Mouse (Mus musculus) heart, postnatal 0 days (tissue): ENCODE results near the gene Vmn2r8. TPM values are rescaled to one million over a fixed set of nuclear protein-coding genes. Genes with fewer than 3 reads are reported as not detected.
"Not testable (repeated sequence)": the region's sequence is repeated elsewhere in the genome, so short reads cannot be mapped to it uniquely, and the experiment has no call there.

Experiments used
- ATAC-seq: fragments of 200-750 bp; cut with Nextera tagmentation; 2 replicates; pipeline ENCODE4 v1.8.0; 2017; ENCODE audit warnings: low read depth, moderate number of reproducible peaks, moderate library complexity; ENCODE audit not compliant: insufficient read depth
- DNase-seq: peaks from one replicate; pipeline ENCODE4 v3.0.0-alpha.2; 2016; ENCODE audit warnings: low spot score
- H3K27ac ChIP-seq: fragments of 300-500 bp; sonication (generic); 2 replicates; pipeline ENCODE4 v1.5.1; 2014; ENCODE audit warnings: low read depth, mild to moderate bottlenecking
- H3K27me3 ChIP-seq: fragments of 300-500 bp; sonication (generic); 2 replicates; pipeline ENCODE4 v1.6.1; 2014; ENCODE audit warnings: low read length, mixed read lengths; ENCODE audit not compliant: control insufficient read depth, insufficient read depth
- H3K36me3 ChIP-seq: fragments of 300-500 bp; sonication (generic); replicated peaks from 2 replicates; pipeline ENCODE4 v1.6.1; 2014; ENCODE audit warnings: low read length, mixed read lengths; ENCODE audit not compliant: control insufficient read depth, insufficient read depth
- H3K4me1 ChIP-seq: fragments of 300-500 bp; sonication (generic); 2 replicates; pipeline ENCODE4 v1.6.1; 2014; ENCODE audit warnings: antibody characterized with exemption; ENCODE audit not compliant: control insufficient read depth, insufficient read depth
- H3K4me2 ChIP-seq: fragments of 300-500 bp; sonication (generic); 2 replicates; pipeline ENCODE4 v1.6.1; 2014; ENCODE audit warnings: low read depth, mild to moderate bottlenecking, low read length, moderate library complexity
- H3K4me3 ChIP-seq: fragments of 300-500 bp; sonication (generic); 2 replicates; pipeline ENCODE4 v1.5.1; 2014; ENCODE audit warnings: low read depth, low read length
- H3K9ac ChIP-seq: fragments of 300-500 bp; sonication (generic); replicated peaks from 2 replicates; pipeline ENCODE4 v1.6.1; 2014; ENCODE audit warnings: low read depth, low read length, mixed read lengths
- H3K9me3 ChIP-seq: fragments of 300-500 bp; sonication (generic); replicated peaks from 2 replicates; pipeline ENCODE4 v1.6.1; 2016; ENCODE audit warnings: low read length; ENCODE audit not compliant: control insufficient read depth
- CTCF ChIP-seq: IDR thresholded peaks from 2 replicates; pipeline ENCODE4 v1.5.1; 2016; ENCODE audit warnings: antibody characterized with exemption, control low read depth, low read depth
- EP300 ChIP-seq: IDR thresholded peaks from 2 replicates; pipeline ENCODE4 v1.6.1; 2016; ENCODE audit warnings: antibody characterized with exemption, low read depth
- WGBS: fragments of 180-500 bp; shearing (Covaris S2); extraction: QIAGEN DNeasy Blood & Tissue Kit; methylation state at CpG from one replicate; pipeline ENCODE4 v1.1.7; 2014; 5-methylcytosine and 5-hydroxymethylcytosine counted together
- polyA plus RNA-seq: library from polyadenylated mRNA; unstranded; fragments of >200 nt; fragmentation: Nextera tagmentation; extraction: Ambion mirVana; gene quantifications from 2 replicates; pipeline ENCODE4 v1.2.1, GENCODE M21; 2015
- total RNA-seq: library from RNA; depleted of rRNA; stranded (reverse); fragments of >200 nt; gene quantifications from 2 replicates; pipeline ENCODE4 v1.2.3, GENCODE M21; 2014; ENCODE audit warnings: low replicate concordance; rRNA removed

The Vmn2r8 gene
- not detected in 2 replicates for total RNA-seq
- not detected in 2 replicates for polyA plus RNA-seq

DNA sequence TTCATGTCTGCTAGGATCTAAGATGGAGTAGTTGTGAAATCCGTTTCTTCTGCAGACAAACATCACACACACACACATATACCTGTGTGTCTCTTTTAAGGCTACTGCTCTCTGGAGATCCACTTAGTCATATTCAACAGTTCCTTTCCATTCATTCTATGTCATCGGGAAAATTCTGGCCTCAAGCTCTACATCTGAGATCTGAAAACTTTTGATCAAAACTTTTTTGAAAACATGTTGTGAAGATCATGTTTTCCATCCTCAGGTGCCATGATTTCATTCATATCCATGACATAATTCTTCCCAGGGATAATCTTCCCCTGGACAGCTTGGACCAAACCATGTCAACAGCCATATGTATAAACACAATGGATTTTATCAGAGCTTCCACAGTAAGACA, at the start of gene Vmn2r8:
TSS of gene Vmn2r8 (minus strand) at position 101 of the 400 bp plus-strand sequence.
- H3K4me3 ChIP-seq, H3K27ac ChIP-seq, H3K36me3 ChIP-seq, DNase-seq, H3K9me3 ChIP-seq, H3K4me1 ChIP-seq, ATAC-seq, H3K9ac ChIP-seq, H3K4me2 ChIP-seq, H3K27me3 ChIP-seq: not testable (repeated sequence)
- WGBS, result 54% methylated on average over 2 of the region's 2 CpGs

DNA sequence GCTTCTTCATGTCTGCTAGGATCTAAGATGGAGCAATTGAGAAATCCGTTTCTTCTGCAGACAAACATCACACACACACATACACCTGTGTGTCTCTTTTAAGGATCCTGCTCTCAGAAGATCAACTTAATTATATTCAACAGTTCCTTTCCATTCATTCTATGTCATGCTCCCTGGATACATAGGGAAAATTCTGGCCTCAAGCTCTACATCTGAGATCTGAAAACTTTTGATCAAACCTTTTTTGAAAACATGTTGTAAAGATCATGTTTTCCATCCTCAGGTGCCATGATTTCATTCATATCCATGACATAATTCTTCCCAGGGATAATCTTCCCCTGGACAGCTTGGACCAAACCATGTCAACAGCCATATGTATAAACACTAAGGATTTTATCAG, 43.9 kb upstream of the Vmn2r8 start, which contains the start of gene Vmn2r9:
TSS of gene Vmn2r9 (minus strand) at position 101 of the 400 bp plus-strand sequence.
- 41% methylated on average over 1 of the region's 1 CpGs for WGBS
- H3K9ac ChIP-seq, result not testable (repeated sequence)

DNA sequence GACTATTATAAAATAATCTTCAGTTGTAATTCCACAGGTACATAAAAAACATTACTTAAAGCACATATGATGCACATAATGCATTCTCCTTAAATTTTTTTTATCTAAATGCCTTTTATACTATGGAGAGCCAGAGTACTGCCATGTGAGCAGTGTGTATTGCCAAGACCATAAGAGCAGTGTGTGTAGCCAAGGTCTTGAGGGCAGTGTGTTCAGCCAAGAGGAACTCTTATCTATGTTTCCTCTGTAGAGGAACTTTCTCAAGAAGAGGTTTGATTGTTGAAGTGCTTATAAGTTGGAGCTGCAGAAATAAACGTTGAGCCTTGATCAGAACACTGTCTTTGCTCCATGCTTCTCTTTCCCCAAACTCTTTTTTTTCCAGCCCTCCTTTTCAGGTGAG, 40.8 kb upstream of the Vmn2r8 start:
- no peak for ATAC-seq
- no peaks in the 10 kb centered on the region for H3K36me3 ChIP-seq
- no peak for DNase-seq
- no peaks in the 10 kb centered on the region for H3K4me1 ChIP-seq
- H3K9ac ChIP-seq, result no peak overlapping the region
- WGBS, result 17% methylated on average over 1 of the region's 1 CpGs
- no peaks in the 10 kb centered on the region for H3K27me3 ChIP-seq
- no peak overlapping the region for H3K27ac ChIP-seq
- no peak overlapping the region for H3K4me3 ChIP-seq
- H3K4me2 ChIP-seq, result no peak overlapping the region
- TF ChIP-seq CTCF, result no peak
- TF ChIP-seq EP300, result no peak
- no peaks in the 10 kb centered on the region for H3K9me3 ChIP-seq

More for the DNA sequence above, 43.9 kb upstream of the Vmn2r8 start, which contains the start of gene Vmn2r9:
- DNase-seq, H3K4me1 ChIP-seq, H3K27ac ChIP-seq, H3K4me2 ChIP-seq, ATAC-seq, H3K9me3 ChIP-seq, H3K36me3 ChIP-seq, H3K4me3 ChIP-seq, H3K27me3 ChIP-seq: not testable (repeated sequence)

DNA sequence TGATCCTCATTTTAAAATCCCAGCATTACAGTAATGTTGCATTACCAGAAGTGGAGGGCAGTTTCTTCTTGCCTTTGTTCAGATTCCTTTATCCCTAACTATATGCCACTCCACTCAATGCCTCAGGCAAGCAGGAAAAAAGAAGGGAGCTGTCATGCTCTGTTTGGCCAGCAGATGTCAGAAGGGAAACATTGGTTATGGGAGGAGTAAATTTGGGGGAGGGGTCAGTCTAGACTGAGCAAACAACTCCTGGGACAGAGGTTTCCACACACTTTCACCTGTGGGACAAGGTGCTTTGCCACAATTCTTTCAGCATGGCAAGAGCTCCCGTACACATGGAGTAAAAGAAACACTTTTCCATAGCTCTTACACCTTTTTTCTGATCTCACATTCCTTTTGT, 27.5 kb upstream of the Vmn2r8 start:
- 63% methylated on average over 1 of the region's 1 CpGs for WGBS
- TF ChIP-seq CTCF (peak; percentile 45), EP300 (no peak)
- Histone ChIP-seq H3K27me3 (no peaks in the 10 kb centered on the region), H3K4me2 (no peak overlapping the region), H3K9ac (no peak overlapping the region), H3K4me1 (no peaks in the 10 kb centered on the region), H3K36me3 (no peaks in the 10 kb centered on the region), H3K9me3 (no peaks in the 10 kb centered on the region), H3K4me3 (no peak overlapping the region), H3K27ac (no peak overlapping the region)
- ATAC-seq (no peak), DNase-seq (no peak)

DNA sequence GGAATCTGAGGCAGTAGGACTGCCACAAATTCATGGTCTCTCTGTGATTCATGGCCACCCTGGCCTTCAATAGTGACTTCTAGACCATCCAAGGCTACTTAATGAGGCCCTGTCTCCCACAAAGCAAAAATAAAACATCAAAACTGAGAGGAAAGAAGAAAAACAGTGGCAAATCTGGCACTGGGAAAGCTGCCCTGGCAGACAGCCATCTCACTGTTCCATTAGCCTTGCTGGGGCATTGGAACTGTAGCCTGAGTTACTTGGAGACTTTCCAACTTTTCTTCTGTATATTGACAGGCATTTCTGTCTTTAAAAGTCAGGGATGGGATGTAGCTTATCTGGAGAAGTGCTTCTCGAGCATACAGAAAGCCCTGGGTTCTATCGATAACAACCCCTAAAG, 14.6 kb upstream of the Vmn2r8 start:
- H3K4me3 ChIP-seq, result no peak overlapping the region
- H3K4me2 ChIP-seq, result no peak overlapping the region
- TF ChIP-seq EP300 (no peak), CTCF (no peak)
- H3K4me1 ChIP-seq, result no peaks in the 10 kb centered on the region
- 49% methylated on average over 2 of the region's 2 CpGs for WGBS
- DNase-seq (no peak), ATAC-seq (no peak)
- no peaks in the 10 kb centered on the region for H3K9me3 ChIP-seq
- no peaks in the 10 kb centered on the region for H3K27me3 ChIP-seq
- H3K27ac ChIP-seq, result no peak overlapping the region
- H3K36me3 ChIP-seq, result no peaks in the 10 kb centered on the region
- H3K9ac ChIP-seq, result no peak overlapping the region

DNA sequence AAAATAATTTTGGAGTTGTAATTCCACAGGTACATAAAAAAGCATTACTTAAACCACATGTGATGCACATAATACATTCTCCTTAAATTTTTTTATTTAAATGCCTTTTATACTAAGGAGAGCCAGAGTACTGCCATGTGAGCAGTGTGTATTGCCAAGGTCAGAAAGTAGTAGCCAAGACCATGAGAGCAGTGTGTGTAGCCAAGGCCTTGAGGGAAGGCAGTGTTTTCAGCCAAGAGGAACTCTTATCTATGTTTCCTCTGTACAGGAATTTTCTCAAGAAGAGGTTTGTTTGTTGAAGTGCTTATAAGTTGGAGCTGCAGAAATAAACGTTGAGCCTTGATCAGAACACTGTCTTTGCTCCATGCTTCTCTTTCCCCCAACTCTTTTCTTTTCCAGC, 5.0 kb downstream of the Vmn2r8 start:
- no peak overlapping the region for H3K27ac ChIP-seq
- H3K27me3 ChIP-seq, result no peaks in the 10 kb centered on the region
- ATAC-seq (no peak), DNase-seq (no peak)
- no peak overlapping the region for H3K9ac ChIP-seq
- no peaks in the 10 kb centered on the region for H3K36me3 ChIP-seq
- WGBS, result 20% methylated on average over 1 of the region's 1 CpGs
- H3K9me3 ChIP-seq, result no peaks in the 10 kb centered on the region
- H3K4me2 ChIP-seq, result no peak overlapping the region
- H3K4me1 ChIP-seq, result no peaks in the 10 kb centered on the region
- TF ChIP-seq CTCF, result no peak
- no peak for TF ChIP-seq EP300
- no peak overlapping the region for H3K4me3 ChIP-seq

DNA sequence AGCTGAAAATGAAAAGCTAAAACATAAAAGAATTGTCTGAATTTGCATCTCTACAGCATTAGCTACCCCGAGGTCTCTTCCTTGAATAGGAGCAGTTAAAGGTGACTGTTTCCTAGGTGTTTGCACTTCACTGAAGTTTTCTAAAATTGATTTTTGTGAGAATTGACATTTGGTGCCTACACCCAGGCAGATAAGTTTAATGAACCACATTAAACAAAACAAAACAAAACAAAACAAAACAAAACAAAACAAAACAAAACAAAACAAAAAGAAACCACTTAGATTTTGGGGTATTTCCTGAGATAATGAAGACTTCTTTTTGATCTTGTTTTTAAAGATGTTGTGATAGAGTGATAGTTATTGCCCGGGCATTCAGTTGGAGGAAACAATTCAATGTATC, 13.4 kb downstream of the Vmn2r8 start, which contains the start of gene Tmed11:
TSS of gene Tmed11 (minus strand) at position 101 of the 400 bp plus-strand sequence.
- H3K9me3 ChIP-seq, H3K4me1 ChIP-seq, H3K4me2 ChIP-seq, H3K27me3 ChIP-seq, H3K27ac ChIP-seq, ATAC-seq, H3K9ac ChIP-seq, H3K36me3 ChIP-seq, H3K4me3 ChIP-seq, DNase-seq: not testable (repeated sequence)
- 61% methylated on average over 2 of the region's 2 CpGs for WGBS
